Mouse (Mus musculus) G1E (cell line): ENCODE data around the gene Dlx3. TPM values are rescaled to one million over a fixed set of nuclear protein-coding genes. Genes with fewer than 3 reads are reported as not detected.

Source experiments
- ATAC-seq: 2 replicates; pipeline ENCODE4 v1.8.0; 2016; ENCODE audit warnings: mild to moderate bottlenecking; ENCODE audit not compliant: insufficient number of reproducible peaks, poor library complexity, low FRiP score, severe bottlenecking; ENCODE audit errors: extremely low read depth
- DNase-seq: peaks from one replicate; pipeline ENCODE4 v3.0.0; 2012; ENCODE audit warnings: low spot score
- H3K27me3 ChIP-seq: 2 replicates; pipeline ENCODE4 v1.6.1; 2012; ENCODE audit warnings: mild to moderate bottlenecking, low read length, inconsistent platforms; ENCODE audit not compliant: insufficient read depth
- H3K36me3 ChIP-seq: replicated peaks from 2 replicates; pipeline ENCODE3; 2012; ENCODE audit warnings: mild to moderate bottlenecking, inconsistent platforms
- H3K4me1 ChIP-seq: 2 replicates; pipeline ENCODE4 v1.6.1; 2012; ENCODE audit warnings: low read depth, low read length, inconsistent platforms, mixed read lengths; ENCODE audit not compliant: insufficient read depth
- H3K4me3 ChIP-seq: 2 replicates; pipeline ENCODE4 v1.5.1; 2012; ENCODE audit warnings: low read depth, mild to moderate bottlenecking, inconsistent platforms, low read length, moderate library complexity, mixed read lengths
- H3K9me3 ChIP-seq: replicated peaks from 2 replicates; pipeline ENCODE4 v1.6.1; 2012; ENCODE audit warnings: inconsistent platforms
- CTCF ChIP-seq: IDR thresholded peaks from 2 replicates; pipeline ENCODE4 v1.5.1; 2012; ENCODE audit warnings: low read depth, low read length, inconsistent platforms, mixed read lengths
- GATA1 ChIP-seq: IDR thresholded peaks from 2 replicates; pipeline ENCODE4 v1.6.1; 2012; ENCODE audit warnings: borderline replicate concordance, low read length, inconsistent platforms, mixed read lengths
- GATA2 ChIP-seq: IDR thresholded peaks from 2 replicates; pipeline ENCODE4 v1.6.1; 2012; ENCODE audit warnings: low read depth, low read length, inconsistent platforms, borderline replicate concordance
- POLR2AphosphoS5 ChIP-seq: IDR thresholded peaks from 2 replicates; pipeline ENCODE4 v1.6.1; 2012; ENCODE audit warnings: low read depth, low read length, inconsistent platforms; ENCODE audit not compliant: insufficient replicate concordance
- TAL1 ChIP-seq: conservative IDR thresholded peaks from 2 replicates; pipeline ENCODE4 v1.6.1; 2012; ENCODE audit warnings: low read depth, low read length, inconsistent platforms, mixed read lengths
- polyA plus RNA-seq: library from polyadenylated mRNA; stranded (reverse); fragments of >175 nt; gene quantifications from 2 replicates; pipeline ENCODE4 v1.2.3, GENCODE M21; 2012
- total RNA-seq, 2 experiments: library from RNA; stranded (forward) in 1 of 2; stranded (reverse) in 1 of 2; fragments of 200-1000 nt in 1 of 2; fragments of >200 nt in 1 of 2; fragmentation: Nextera tagmentation in 1 of 2; gene quantifications; 2 replicates each; pipeline ENCODE4 v1.2.3; 2014 to 2017

Gene Dlx3
- total and polyA plus RNA-seq, 3 experiments: 0.11 TPM; not detected in 2

DNA sequence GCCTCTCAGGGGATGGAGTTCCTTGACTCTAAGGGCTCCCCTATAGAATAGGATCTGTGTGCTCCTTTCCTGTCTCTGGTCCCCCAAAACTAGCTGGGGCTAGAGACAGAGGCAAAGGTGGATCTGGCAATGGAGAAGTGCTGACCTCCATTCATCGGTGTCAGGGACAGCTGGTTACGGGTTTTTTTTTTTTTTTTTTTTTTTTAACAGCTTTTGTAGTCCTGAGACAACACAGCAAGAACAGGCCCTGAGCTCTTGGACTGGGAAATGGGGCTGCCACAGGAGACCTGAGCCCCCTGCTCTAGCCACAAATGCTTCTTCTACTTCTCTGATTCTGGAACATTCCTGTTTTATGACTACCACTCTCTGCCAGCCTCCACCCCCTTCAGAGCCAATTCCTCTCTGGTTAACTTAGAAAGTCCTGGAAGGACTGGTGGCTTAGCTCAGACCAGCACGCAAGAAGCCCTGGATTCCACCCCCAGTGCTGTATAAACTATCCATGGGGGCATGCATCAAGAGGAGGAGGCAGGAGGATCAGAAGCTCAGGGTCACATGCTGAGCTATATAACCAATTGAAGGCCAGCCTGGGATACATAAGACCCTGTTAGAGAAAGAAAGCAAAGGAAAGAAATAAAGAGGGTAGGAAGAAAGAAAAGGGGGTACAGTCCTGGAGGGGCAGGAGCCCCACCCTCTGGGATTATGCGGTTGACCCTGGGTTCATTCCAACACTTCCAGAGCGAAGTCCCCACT lies 21.4 kb upstream of the Dlx3 start:
- H3K36me3 ChIP-seq: no peaks in the 10 kb centered on the region
- H3K4me3 ChIP-seq: no peak overlapping the region
- H3K9me3 ChIP-seq: no peaks in the 10 kb centered on the region
- peaks cover 20% of the 10 kb centered on the region for H3K27me3 ChIP-seq
- no peaks in the 10 kb centered on the region for H3K4me1 ChIP-seq
- DNase-seq (no peak), ATAC-seq (no peak)
- TF ChIP-seq POLR2AphosphoS5: no peak
- no peak for TF ChIP-seq TAL1
- TF ChIP-seq GATA1: no peak
- TF ChIP-seq CTCF: no peak
- no peak for TF ChIP-seq GATA2

DNA sequence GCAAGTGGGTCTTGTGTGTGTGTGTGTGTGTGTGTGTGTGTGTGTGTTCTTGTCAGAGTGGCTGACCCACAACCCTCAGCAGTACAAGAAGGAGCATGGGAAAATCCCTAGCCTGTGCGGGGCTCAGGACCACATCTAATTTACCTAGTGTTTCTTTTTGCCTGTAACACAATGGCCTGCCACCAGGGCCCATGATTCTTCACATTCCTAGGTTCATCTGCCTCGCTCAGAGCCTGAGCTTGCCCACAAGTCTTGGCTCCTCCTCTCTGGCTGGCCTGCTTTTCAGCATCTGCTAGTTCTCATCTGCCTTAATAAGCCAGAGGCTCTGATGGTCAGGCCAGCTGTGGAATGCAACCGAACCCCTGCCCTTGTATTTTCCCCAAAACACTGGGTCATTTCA lies 19.5 kb upstream of the Dlx3 start:
- no peak for TF ChIP-seq POLR2AphosphoS5
- Histone ChIP-seq H3K4me1 (peaks cover 4% of the 10 kb centered on the region), H3K27me3 (peaks cover 22% of the 10 kb centered on the region)

DNA sequence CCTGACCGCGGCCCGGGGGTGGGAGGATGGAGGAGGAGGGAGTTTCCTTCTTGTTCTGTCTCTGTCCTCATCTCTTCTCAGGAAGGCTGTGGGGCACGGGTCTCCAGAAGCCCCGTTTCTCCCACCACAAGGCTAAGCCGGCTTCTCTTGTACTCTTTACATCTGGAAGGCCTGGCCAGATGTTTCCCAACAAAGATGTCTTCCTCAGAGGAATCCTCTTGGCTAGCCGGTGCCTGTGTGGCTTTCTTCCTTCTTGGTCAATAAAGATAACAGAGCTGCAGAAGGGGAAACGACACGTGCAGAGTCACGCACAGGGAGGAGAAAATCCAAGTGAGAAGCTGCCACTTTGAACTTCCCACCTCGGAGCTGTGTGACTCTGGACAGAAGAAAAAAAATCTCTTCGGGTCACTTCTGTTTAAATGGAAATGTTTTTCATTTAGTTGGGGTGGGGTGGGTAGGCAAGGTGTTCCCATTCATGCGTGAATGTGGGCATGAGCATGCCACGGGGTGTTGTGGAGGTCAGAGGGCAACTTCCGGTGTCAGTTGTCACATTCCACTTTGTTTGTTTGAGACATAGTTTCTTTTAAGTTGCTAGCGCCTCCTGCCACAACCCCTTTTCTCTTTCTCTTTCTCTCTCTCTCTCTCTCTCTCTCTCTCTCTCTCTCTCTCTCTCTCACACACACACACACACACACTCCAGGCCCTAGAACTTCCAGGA lies 18.7 kb upstream of the Dlx3 start:
- Histone ChIP-seq H3K27me3 (peaks cover 29% of the 10 kb centered on the region), H3K36me3 (no peaks in the 10 kb centered on the region), H3K4me3 (no peak overlapping the region), H3K4me1 (peaks cover 4% of the 10 kb centered on the region), H3K9me3 (no peaks in the 10 kb centered on the region)
- no peak for DNase-seq
- ATAC-seq: no peak
- no peak for TF ChIP-seq GATA1
- no peak for TF ChIP-seq POLR2AphosphoS5
- no peak for TF ChIP-seq CTCF
- TF ChIP-seq GATA2: no peak
- TF ChIP-seq TAL1: no peak

More for the DNA sequence above, 19.5 kb upstream of the Dlx3 start:
- no peak for DNase-seq
- no peaks in the 10 kb centered on the region for H3K36me3 ChIP-seq
- no peak for ATAC-seq
- H3K4me3 ChIP-seq: no peak overlapping the region
- H3K9me3 ChIP-seq: no peaks in the 10 kb centered on the region

DNA sequence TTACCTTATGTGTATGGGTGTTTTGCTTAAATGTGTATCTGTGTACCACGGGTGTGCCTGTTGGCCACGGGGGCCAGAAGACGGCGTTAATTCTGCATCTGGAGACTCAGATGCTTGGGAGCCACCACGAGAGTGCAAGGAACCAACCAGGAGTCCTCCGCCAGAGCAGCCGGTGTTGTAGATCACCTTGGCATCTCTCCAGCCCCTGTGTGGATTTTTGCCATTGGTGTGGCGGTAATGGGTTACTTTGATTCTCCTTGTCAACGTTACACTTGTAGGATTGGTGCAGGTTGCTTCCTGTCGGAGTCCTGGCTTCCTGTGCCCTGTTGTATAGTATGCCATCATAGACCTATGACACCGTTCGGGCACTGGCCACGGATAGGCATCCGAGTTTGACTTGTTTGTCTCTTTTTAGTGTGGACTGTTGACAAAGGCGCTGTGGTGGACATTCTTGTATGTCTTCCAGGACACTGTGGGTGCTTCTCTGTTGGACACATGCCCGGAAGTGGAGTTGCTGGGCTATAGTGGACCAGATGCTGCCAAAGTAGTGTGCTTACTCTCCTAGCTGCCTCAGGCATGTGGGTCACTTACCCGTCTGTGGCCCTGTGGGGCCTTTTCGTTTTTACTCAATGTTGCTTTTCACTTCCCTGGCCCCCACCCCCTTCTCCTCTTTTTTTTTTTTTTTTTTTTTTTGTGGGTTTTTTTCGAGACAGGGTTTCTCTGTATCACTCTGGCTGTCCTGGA lies 17.6 kb upstream of the Dlx3 start:
- ATAC-seq (no peak), DNase-seq (no peak)
- Histone ChIP-seq H3K9me3 (no peaks in the 10 kb centered on the region), H3K4me1 (peaks cover 4% of the 10 kb centered on the region), H3K27me3 (peaks cover 33% of the 10 kb centered on the region), H3K36me3 (no peaks in the 10 kb centered on the region), H3K4me3 (no peak overlapping the region)
- TF ChIP-seq CTCF: no peak
- TF ChIP-seq TAL1: no peak
- TF ChIP-seq POLR2AphosphoS5: no peak
- no peak for TF ChIP-seq GATA2
- TF ChIP-seq GATA1: no peak

DNA sequence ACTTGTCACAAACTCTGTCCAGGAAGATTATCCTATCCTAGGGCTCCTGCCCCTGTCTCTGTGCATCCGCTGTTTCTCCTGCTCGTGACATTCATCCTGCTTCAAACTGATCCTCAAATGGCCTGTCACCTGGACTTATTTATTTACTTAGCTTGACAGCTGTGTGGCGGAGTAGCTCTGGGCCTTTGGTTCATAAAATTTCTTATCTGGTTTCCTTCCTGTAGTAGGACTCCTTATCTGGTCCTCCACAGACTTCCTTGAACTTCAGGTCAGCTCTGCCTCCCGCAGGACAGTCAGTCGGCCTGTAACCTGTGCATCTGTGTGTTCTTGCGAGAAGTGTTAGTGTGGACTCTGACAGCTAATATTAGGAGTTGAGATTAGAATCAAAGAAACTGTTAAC lies 15.7 kb upstream of the Dlx3 start:
- TF ChIP-seq GATA1: no peak
- no peak for TF ChIP-seq CTCF
- no peak for TF ChIP-seq GATA2
- TF ChIP-seq POLR2AphosphoS5: no peak
- no peak; the same call in 1 of the 2 replicates for TF ChIP-seq TAL1
- ATAC-seq: peak; percentile 84
- Histone ChIP-seq H3K4me1 (peaks cover 4% of the 10 kb centered on the region), H3K27me3 (peaks cover 38% of the 10 kb centered on the region), H3K9me3 (no peaks in the 10 kb centered on the region), H3K36me3 (no peaks in the 10 kb centered on the region), H3K4me3 (no peak overlapping the region)
- DNase-seq: no peak

DNA sequence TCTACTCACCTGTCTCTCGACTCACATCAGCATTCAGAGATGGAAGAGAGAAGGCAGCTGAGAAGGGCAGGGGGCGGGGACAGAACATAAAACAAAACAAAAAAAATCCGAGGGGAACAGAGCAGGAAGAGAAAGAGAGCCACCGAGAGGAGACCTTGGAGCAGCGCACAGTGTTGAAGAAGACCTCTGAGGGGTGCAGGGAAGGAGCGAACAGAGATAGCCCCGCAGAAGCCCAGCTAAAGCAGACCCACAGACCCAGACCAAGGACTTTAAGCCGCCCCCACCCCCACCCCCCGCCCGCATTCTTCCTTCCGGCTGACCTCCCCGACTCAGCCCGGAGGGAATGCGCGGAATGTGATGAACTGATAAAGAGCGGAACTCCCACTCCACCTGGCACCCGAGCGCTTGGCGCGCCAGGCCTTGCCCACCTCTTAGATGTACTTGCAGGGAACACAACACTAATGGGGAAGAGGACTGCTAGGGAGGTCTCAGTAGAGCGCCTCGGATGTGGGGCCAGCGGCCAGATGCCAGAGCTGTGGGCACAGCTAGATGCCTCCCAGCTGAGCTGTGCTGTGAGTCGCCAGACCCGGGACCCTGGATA lies 14.5 kb upstream of the Dlx3 start:
- H3K27me3 ChIP-seq: peaks cover 28% of the 10 kb centered on the region
- TF ChIP-seq CTCF (no peak), TAL1 (no peak), GATA1 (no peak), POLR2AphosphoS5 (no peak), GATA2 (no peak)
- H3K4me3 ChIP-seq: no peak overlapping the region
- no peaks in the 10 kb centered on the region for H3K9me3 ChIP-seq
- DNase-seq (no peak), ATAC-seq (no peak)
- H3K4me1 ChIP-seq: peaks cover 4% of the 10 kb centered on the region
- no peaks in the 10 kb centered on the region for H3K36me3 ChIP-seq
